Mouse (Mus musculus): ENCODE results near the gene Cdyl.

GRCm38 (mm10) chr13:35811361-35812190, 151.9 kb downstream of the Cdyl start:
- no peak for TF ChIP-seq EP300 (IDR thresholded peaks at IDR 0.05; ENCODE audit: low read depth)
- no peak for TF ChIP-seq CTCF (IDR thresholded peaks at IDR 0.05; ENCODE audit: low read depth)
